Mouse (Mus musculus) heart, postnatal 36 days (tissue): ENCODE measurements at regions not wholly inside any gene's neighbourhood (a gene's known extent, or its start where the extent isn't known, plus 50 kb on each side); places are given as distances from the start of the nearest gene placed in this dataset.

Experiments used
- DNase-seq, 2 experiments: peaks; one replicate each; pipeline ENCODE4 v3.0.0; 2021 to 2022
- intact Hi-C: fragments of 180-260 bp; cut with DNase I; formaldehyde crosslinking; loops from one replicate; pipeline ENCODE4 v1.15.1; 2025

DNA sequence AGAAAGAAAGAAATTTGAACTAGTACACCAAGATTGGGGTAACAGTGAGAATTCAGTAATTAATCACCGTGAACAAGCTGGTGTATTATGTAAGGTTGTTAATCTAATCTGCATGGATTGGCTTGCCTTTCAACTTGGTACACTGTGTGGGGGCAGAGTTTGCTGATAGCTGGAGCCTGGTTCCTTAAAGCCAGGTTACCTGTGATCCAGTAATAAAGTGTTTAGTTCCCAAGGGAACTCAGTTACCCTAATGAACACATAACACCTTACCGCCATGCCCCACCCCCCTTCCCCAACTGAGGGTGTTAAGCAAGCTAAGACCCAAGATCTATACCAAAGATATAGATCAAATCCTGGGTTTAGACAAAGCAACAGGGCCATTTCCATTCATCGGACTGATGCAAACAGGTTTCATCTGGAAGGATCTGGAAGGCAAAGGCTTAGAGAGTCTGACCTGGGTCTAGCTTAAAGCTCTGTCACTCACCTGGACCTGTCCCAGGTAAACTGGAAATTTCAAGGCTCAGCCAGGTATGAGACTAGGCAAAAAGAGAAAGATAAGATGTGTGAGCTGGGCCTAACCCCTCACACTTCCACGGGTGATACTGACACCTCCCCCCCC lies 155.8 kb downstream of the Ly86 start:
- no peak for DNase-seq
- intact Hi-C loops, result no loop called here

DNA sequence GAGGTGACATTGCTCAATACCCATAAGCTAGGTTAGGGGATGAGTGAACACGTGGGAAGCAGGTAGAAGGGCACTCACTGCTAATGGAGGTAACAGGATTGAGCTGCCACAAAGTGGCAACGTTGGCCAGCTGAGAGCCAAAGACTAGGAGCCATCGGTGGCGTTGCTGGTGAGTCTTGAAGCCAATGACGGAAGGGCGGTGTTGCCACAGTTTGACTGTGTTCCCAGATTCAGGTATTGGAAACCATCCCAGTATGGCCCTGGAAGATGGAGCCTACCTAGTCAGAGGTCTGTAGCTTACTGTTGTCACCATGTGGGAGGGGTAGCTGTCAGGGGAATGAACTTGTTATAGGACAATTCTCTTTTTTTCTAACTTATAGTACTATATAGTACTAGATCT lies 158.4 kb downstream of the Ly86 start:
- DNase-seq, result no peak
- intact Hi-C loops, result loop anchor here (2.0 kb wide), 1 partner anchor 19 kb away; no protein-coding TSS in a partner anchor

DNA sequence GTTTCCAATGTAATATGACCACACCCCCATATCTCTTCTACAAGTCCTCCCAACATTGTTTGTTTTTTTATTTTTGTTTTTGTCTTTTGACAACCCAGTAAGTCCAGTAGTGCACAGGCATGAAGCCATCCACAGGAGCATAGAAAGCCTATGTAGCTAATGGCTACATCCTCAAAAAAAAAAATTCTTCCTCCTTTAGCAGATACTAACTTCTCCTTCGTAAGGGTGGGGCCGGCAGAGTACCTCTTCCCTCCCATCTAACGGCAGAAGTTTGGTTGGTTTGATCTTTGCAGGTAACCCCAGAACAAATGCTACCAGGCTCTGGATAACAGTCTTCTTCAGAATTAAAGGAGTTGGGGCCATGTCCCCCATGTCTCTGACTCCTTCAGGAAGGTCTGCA lies 158.9 kb downstream of the Ly86 start:
- no peak for DNase-seq
- intact Hi-C loops, result loop anchor here (2.0 kb wide), 1 partner anchor 19 kb away; no protein-coding TSS in a partner anchor

DNA sequence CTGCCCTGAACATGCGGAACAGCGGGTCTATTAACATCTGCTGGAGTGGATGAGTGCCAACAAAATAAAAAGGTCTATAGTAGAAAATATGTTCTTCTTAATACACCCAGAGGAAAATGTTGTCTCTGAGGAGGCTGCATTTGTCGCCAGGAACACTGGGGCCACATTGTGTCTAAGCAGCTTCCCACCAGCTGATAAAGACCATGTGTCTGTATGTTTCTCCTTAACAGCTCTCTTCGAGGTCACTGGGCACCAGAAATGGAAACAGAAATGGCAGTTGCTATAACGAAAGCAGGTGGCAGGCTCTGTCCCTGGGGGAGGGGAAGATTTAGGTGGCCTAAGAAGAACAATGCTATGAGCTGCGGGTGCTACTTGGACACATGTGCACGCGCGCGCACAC lies 159.4 kb downstream of the Ly86 start:
- intact Hi-C loops, result no loop called here
- DNase-seq, result no peak

DNA sequence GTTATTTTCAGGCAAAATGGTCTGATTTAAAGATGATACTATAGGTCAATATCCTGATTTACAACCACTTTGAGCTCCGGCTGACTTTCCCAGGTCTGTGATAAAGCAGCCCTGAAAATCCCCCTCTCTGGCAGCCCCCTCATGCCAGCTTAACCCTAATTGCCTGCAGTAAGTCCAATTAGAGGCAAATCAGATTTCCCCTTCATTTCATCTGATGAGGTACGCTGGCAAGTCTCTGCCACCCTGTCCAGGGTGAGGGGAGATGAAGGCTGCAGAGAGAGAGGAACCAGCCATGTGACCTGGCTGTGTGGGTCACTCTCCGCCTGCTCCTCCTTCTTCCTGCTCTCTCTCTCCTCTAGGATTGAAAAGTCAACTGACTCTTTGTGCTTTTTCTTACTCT lies 160.6 kb downstream of the Ly86 start:
- intact Hi-C loops, result no loop called here
- peak in 1 of 2 experiments; percentile 34 for DNase-seq

DNA sequence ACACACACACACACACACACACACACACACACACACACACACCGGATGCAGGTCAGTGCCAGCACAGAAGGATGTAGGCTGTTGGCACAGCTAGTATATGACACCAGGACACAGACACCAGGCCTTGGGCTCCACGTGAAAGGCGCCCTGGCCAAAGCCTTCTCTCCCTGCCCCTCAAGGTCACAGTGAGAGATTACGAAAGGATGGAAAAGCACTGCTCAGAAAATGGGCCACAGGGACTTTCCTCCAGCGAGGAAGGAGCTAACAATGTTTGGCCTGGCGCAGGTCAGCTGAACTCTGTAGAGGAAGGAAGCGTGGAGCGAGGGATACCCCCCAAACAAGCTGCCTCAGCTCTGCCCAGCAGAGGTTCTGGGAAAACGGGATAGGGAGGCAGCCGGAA lies 161.0 kb downstream of the Ly86 start:
- intact Hi-C loops, result no loop called here
- DNase-seq, result peak in 1 of 2 experiments; percentile 59

DNA sequence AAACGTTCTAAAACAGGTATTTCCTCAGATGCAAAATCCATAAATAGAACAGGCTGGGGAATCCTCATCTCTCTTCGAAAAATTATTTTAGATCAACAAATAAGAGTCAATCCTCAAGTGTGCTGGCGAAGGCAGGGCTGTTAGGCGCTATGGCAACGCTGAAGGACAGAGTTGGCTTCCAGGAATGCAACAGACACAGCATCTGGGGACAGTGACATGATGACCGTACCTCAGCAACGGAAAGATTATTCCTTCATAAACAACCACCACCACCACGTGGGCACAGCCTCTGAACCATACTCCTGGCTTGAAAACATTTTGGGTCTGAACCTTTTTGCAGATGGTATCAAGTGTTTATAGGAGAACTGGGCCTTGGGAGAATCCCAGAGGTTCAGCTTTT lies 161.7 kb downstream of the Ly86 start:
- intact Hi-C loops, result no loop called here
- DNase-seq, result no peak

DNA sequence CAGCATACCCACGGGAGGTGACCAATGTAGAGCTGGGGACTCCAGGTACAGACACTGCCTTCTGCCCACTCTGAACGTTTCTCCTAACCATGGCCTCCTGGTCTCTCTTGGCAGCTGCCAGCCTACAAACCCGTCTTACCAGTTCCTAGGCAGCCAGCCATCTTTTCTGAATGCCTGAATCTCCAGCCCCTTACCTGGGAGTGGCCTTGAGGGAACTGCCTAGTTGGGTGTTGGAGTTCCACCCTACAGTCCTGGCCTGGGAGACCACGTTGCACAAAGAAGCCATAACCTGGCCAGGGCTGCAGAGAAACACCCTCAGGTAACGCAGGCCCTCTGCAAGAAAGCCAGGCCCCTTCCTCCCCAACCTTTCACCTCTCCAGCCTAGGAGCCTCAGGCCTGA lies 162.1 kb downstream of the Ly86 start:
- no peak for DNase-seq
- intact Hi-C loops, result no loop called here

DNA sequence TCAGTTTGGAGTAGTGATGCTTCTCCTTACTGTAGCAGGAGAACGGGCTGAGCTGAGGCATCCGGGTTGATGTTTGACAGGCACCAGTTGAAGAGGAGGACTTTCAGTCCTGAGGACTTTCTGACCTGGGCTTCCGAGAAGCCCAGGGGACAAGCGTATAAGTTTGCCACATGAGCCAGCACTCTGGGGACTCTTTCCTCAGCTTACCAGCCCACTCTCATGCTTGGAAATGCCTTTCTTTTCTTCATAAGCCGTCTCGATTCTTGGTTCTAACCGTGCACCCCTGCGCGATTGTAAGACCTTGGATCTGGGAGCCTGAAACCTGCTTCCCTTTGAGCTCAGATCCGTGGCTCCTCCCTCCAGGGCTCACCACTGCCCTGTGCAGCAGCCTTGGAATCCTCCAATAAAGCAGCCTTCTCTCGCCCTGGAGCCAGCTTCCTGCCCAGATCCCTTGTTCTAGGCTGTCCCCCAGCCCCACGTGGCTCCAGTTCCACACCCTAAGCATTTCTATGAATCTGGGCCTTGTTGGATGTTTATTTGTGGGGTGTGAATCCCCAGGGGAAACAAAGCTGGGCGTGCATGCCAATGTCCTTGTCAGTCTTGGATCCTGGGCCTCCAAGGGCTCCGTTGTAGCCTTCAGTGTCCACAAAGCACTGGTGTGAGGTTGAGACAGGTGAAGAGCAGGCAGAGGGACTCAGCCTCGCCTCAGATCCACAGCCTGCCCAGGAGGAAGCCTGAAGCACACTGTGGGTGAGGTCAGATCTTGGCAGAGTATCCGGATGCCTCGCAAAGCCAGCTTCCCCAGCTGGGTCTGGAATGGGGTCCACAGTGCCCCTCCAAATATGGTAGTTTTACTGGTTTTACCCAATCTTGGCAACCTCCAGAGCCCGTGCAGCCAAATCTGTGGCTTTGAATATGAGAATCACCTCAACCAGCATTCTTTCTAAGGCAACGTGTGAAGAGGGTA lies 163.7 kb downstream of the Ly86 start:
- intact Hi-C loops, result loop anchor here (2.0 kb wide), 1 partner anchor 70 kb away; no protein-coding TSS in a partner anchor
- DNase-seq, result peak; percentile 44 to 45

DNA sequence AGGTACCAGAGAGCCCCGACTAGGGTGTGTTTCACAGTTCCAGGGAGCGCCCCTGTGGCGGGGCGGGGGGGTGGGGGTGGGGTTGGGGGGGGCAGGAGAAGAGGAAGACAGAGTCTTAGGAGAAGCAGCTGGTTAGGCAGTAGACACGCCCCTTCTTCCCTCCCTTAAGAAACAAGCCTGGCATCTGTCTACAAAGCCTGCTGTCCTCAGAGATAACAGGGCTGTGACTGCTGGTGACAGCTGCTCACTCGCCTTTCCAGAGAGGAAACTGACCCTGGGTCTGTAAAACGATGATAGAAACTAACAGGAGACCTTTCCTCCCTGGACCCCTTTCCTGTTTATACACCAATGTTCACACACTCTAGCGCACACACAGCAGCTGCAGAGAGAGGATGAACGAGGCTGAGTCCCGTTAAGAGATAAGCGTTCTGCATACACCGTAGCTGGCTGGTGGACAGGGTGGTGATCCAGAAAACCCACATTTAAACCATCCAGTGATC lies 164.4 kb downstream of the Ly86 start:
- intact Hi-C loops, result loop anchor here (2.0 kb wide), 1 partner anchor 71 kb away; no protein-coding TSS in a partner anchor
- peak in 1 of 2 experiments; percentile 34 for DNase-seq

DNA sequence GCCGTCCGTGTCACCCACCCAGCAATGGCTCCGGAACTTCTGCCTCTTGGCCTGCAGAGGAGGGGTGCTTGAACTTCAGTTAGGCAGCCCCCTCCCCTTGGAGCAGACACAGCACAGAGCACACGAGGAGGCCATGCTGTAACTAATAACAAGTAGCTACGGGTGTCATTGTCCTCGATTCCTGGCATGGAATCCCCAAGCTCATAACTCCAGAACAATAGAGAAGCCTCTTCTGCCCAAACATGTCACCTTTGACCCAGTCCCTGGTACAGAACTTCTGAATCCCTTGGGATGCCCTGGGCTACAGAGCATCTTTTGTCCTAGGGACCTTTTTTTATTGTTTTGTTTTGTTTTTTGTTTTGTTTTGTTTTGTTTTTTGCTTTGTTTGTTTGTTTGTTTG lies 165.5 kb downstream of the Ly86 start:
- no peak for DNase-seq
- intact Hi-C loops, result loop anchor here (5.0 kb wide), 1 partner anchor 58 kb away; no protein-coding TSS in a partner anchor

DNA sequence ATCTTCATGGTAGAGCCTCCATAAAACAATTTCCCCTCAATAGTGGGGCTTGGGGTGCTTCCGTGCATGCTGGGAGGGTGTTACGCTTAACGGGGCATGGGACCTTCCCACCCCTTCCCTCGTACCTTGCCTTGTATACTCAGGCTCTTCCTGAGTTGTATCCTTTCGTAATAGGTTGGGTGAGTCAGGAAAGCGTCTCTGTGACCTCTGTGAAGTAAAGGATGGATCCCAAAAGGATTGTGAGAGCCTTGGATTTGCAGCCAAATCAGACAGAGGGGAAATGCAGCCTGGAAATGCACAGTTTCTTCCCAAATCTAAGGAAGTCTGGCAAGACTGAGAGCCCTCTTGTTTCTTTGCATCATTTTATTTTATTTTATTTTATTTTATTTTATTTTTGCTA lies 166.0 kb downstream of the Ly86 start:
- intact Hi-C loops, result loop anchor here (1.0 to 5.0 kb wide), 2 partner anchors 29 to 59 kb away; no protein-coding TSS in a partner anchor
- no peak for DNase-seq

DNA sequence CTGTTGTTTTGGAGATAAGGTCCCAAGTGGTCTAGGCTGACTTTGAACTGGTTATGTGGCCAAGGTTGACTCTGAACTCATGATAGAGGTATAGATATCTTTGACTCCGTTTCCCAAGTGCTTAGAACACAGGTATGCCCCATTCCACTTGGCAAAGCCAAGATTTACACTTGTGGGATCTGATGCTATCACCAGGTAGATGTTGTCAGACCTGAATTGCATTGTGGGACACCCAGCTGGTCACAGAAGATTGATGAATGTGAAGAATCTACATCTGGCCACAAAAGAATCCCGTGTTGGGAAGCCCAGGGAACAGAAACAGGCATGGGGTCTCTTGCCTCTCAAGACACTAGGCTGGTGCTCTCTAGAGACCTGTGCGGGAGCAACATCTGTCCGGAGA lies 166.4 kb downstream of the Ly86 start:
- intact Hi-C loops, result loop anchor here (1.0 to 5.0 kb wide), 2 partner anchors 29 to 59 kb away; no protein-coding TSS in a partner anchor
- DNase-seq, result no peak

DNA sequence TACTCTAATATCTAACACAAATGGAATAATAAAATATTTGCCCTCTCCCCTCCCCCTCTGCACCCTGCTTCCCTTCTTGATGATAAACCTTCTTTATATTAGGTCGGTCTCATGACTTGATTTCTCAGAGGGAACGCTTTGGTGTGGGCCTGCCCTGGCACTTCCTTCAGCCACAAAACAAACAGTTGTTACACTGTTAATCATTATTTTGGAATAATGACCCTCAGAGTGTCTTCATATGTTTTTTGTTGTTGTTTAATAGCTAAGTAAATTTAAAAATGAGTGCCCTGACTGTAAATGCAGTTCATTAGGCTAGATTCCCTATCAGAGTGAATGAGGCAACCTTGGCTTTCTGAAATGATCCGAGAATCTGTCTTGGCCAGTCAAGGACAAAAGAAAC lies 167.8 kb downstream of the Ly86 start:
- intact Hi-C loops, result loop anchor here (5.0 kb wide), 1 partner anchor 60 kb away; no protein-coding TSS in a partner anchor
- no peak for DNase-seq

DNA sequence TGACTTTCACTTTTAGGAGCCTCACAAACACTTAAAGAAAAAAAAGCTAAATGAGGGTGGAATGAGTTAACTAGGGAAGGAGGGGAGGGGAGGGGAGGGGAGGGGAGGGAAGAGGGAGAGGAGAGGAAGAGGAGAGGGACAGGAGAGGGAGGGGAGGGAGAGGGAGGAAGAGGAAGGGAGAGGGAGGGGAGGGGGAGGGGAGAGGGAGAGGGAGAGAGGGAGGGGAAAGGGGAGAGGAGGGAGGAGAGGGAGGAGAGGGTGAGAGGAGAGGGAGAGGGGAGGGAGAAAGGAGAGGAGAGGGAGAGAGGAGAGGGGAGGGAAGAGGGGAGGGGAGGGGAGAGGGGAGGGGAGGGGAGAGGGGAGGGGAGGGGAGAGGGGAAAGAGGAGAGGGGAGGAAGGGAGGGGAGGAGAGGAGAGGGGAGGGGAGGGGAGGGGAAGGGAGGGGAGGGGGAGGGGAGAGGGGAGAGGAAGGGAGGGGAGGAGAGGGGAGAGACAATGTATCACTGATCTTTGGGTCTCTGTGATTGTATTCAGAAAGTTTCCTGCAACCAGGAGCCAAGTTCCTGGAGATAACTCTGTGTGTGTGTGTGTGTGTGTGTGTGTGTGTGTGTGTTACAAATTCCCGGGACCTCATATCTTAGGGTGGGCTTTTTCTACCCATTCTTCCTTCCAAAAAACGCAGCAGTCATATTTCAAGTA lies 168.3 kb downstream of the Ly86 start:
- intact Hi-C loops, result loop anchor here (5.0 kb wide), 1 partner anchor 61 kb away; no protein-coding TSS in a partner anchor
- no peak for DNase-seq

DNA sequence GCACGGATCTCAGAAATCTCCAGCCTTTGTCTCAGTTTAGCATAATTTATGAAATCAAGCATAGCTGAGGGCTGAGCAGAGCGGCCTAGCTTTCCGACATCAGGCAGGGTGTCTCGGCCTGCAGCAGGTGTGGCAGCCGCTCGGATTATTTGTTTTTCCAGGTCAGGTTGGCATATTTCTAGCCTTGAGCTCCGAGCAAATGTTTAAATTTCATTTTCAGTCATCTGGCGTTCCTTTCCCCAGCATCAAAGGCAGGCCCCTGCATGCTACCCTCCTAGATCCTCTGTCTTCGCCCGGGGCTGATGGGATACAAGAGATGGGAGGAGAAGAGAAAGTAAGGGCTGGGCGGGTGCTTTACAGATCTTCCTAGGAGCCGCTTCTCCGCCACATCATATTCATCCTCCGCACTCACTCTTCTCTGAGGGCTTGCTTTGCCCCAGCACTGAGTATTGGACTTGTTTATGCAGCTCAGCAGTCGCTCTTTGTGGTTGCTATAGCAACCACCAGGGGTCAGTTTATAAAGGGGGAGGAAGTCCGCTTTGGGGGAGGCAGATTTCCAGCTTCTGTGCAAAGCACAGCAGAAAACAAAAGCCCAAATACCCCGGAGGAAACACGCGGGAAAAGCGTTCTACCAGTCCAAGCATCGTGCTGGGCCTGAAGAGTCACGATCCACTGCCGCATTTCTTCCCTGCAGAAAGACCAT lies 169.0 kb downstream of the Ly86 start:
- intact Hi-C loops, result loop anchor here (5.0 kb wide), 1 partner anchor 62 kb away; no protein-coding TSS in a partner anchor
- peak; percentile 52 to 54 for DNase-seq

DNA sequence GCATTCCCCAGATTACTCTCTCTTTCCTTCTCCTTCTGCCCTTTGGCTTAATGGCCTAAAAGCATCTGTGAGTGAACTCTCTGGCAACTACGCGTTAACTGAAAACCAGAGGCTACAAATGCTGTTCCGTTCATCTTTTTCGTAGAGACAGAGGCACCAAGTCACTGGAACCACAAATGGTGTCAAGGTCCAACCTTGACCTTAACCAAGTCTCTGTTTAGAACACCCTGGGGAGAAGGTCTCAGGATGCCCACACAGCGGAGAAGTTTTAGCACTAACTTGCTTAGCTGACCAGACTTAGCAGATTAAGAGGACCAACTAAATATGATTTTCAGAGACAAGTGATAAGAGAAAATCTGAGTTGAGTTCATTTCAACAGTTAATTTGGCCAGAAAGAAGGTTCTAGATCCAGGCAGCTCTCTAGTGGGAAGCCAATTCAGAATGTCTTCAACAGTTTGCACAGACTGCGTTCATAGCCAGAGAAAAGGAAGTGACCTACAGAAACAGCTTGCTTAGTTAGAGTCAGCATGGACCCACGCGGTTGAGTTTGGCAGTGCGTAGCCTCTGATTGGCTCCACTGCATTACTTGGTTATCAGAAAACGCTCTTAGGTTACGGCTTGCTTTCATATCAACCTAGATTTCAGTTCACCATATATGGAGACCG lies 169.8 kb downstream of the Ly86 start:
- no peak for DNase-seq
- intact Hi-C loops, result loop anchor here (5.0 kb wide), 1 partner anchor 62 kb away; no protein-coding TSS in a partner anchor

DNA sequence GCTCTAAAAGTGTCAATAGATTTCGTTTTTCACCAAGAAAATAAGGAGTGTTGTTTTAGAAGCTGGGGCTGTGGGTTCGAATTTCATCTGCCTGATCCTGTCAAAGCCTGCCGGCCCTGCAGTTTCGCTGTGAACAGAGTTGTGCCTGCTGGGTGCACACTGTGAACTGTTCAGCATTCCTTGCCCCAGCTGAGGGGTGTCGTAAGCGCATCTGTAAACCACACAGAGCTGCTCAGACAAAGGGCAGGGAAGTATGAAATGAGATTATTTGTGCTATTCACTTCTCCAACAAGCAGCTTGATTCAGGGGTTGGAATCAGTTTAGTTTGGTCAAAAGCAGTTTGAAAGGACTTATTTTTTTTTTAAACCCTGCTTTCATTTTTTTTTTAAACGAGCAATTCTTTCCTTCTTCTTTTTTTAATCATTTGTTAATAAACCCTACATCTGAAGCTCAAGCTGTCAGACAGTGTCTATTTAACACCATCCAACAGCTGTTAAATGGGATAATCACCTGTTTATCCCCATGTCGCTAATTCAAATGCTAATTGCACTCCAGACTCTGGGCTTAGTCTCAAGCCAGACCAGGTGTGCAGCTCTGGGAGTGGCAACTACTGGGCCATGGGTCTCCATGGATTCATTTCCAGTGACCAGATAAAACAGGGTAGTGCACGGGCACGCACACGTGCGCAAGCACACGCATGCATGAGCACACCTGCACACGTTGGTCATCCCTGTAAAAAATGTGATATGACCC lies 172.2 kb downstream of the Ly86 start:
- no peak for DNase-seq
- intact Hi-C loops, result no loop called here

DNA sequence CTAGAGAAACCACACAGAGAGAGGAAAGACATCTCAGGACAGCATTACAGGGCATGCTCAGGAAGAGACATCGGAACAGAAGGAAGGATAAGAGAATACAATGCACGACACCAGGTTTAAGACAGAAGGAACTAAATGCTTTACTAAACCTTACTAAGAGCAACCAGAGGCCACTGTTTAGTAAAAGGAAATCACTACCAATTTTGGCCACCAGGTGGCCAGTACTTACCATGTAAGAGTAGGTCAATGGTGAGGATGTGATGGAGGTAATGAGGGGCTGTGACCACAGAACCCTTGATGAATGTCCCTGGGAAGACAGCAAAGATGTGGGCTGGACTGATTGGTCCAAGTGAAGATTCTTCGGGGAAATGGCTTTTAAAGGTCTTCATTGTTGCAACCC lies 174.9 kb downstream of the Ly86 start:
- no peak for DNase-seq
- intact Hi-C loops, result no loop called here
